Mouse (Mus musculus) layer of hippocampus, adult 6 months (tissue): ENCODE results near the gene Gys2. TPM values are rescaled to one million over a fixed set of nuclear protein-coding genes. Genes with fewer than 3 reads are reported as not detected.

Source experiments
- long read RNA-seq, 2 experiments: library from polyadenylated mRNA; unstranded; transcript quantifications; one replicate each; pipeline ENCODE4 v2.0.0; 2019 to 2020
- polyA plus RNA-seq: library from polyadenylated mRNA; unstranded; fragments of <200 nt; fragmentation: Nextera tagmentation; gene quantifications from 2 replicates; pipeline ENCODE4 v1.2.3, GENCODE M21; 2021

Gys2 gene
- polyA plus RNA-seq = 0.50 TPM in 1 of 2 replicates, not detected in the other
- long read RNA-seq, experiment 1, partial matches to known transcripts = 0 of 1 reads
- long read RNA-seq, experiment 1, other reads (novel, unspliced or antisense) = 0 of 1 reads
- long read RNA-seq, experiment 2, partial matches to known transcripts = 1 of 4 reads
- long read RNA-seq, experiment 2, other reads (novel, unspliced or antisense) = 2 of 4 reads

DNA sequence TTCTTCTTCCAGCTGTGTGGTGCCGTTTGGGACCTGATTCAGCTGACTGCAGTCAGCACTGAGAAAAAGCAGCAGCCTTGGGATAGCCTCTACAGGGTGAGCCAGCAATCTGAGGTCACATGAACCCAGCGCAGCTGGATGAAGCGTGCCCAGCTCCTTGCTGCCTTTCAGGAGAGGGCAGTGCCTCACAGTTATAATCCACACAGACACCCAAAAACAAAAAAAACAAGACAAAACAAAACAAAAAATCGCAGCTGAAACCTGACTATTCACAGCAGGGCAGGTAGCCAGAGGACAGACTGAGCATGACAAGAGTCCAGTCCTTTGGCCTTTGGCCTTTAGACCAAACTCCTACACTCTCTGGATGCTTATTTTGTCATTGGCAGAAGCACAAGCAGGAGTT is at the start of gene Gys2:
Gys2 (minus strand) TSS at position 309 of the 403 bp plus-strand sequence.

DNA sequence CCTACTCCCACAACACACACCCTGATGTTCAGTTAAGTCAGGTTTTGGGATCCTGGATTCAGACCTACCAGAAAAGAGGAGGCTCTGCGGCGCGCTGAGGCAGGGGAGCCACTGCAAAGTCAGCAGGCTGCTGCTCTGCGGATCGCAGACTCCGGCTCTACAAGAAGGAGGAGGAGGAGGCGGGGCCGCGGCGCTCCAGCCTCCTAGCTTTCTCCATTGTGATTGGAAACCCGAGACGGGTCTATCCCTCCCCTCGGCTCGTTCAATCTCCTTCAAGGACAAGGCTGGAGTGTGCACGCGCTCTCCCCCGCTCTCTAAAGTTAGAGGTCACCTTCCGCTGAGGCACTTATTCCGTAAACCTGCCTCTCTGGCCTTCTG is 34.9 kb upstream of the Gys2 start, which contains the start of gene Ldhb:
Ldhb (minus strand) TSS at position 173 of the 378 bp plus-strand sequence.

DNA sequence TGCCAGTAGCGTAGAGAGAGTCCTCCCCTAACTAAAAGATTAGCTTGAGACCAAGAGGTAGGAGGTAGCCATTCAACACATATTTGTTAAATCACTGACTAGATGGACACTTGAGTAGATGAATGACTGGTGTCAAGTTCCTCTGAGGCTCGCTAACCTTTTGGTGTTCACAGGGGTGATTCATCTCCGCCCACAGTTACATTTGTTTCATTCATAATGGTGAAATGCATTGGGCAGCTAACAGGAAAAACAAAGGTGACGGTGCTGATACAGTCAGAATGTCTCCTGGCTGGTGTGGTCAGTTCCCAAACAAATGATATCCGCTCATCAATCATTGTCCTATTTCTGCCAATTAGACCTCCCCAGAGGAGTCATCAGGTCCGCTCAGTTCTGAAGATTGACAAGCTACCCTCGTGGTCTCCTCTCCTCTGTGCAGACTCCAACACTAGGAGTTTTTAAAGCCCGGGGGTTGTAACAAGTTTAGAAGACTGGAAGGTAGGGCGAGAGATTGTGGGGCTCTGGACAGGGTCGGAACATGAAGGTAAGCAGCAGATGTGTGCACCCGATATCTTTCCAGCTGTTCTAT is 59.9 kb downstream of the Gys2 start, which contains the start of gene Spx:
Spx (plus strand) TSS at position 536 of the 586 bp plus-strand sequence.

DNA sequence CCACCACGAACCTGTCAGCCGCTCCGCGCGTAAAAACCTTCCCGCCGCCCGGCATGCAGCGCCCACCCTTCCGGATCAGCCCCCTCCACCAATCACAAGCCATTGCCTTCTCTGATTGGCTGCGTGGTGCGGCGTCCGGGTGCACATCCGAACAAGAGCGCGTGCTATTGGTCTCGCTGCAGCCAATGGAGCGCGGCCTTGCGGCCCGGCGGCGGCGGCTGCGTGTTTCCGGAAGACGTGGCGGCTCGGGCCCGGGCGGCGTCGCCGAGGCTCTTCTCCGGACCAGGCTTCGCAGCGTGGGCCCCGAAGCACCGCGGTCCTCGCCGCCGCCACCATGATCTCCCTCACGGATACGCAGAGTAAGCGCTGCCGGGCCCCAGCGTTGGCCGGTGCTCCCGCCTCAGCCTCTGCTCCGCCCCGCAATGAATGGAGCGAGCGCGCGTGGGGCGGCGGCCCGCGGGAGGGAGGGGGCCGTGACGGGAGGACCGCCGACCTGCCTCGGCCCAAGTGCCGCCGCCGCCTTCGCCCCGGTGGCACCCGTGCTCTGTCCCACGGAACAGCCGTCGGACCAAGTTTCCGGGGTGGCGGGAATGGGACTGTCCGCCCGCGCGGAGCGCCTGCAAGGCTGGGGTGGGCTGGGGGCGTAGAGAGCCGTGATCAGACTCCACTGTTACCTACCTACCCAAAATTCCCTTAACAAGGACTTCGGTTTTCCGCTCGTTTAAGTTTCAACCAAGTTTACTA is 85.7 kb downstream of the Gys2 start, which contains the start of the genes Recql and Golt1b:
Recql (minus strand) TSS at position 77 of the 744 bp plus-strand sequence.
Golt1b (plus strand) TSS at position 211 of the 744 bp plus-strand sequence.

Other genes starting within 250 kb of the Gys2 start
- not detected in 2 replicates for gene Iapp, start 174.7 kb downstream of the Gys2 start, polyA plus RNA-seq
- gene Slco1a5, start 150.1 kb downstream of the Gys2 start, polyA plus RNA-seq = 0.05 and 0.97 TPM in 2 replicates
- 8.0 and 8.6 TPM in 2 replicates for gene Pyroxd1, start 127.5 kb downstream of the Gys2 start, polyA plus RNA-seq
- gene Recql, start 86.0 kb downstream of the Gys2 start, polyA plus RNA-seq = 14.7 and 16.2 TPM in 2 replicates
- 59.6 and 108 TPM in 2 replicates for gene Golt1b, start 85.9 kb downstream of the Gys2 start, polyA plus RNA-seq
- gene Spx, start 59.7 kb downstream of the Gys2 start, polyA plus RNA-seq = 0.28 TPM in 1 of 2 replicates, not detected in the other
- gene Ldhb, start 34.8 kb upstream of the Gys2 start, polyA plus RNA-seq = 1,317 and 1,506 TPM in 2 replicates
- gene Kcnj8, start 98.5 kb upstream of the Gys2 start, polyA plus RNA-seq = 2.5 and 4.5 TPM in 2 replicates
- gene Abcc9, start 229.2 kb upstream of the Gys2 start, polyA plus RNA-seq = 0.92 and 1.6 TPM in 2 replicates